Mouse (Mus musculus): ENCODE data around the gene Gm10681. TPM values are rescaled to one million over a fixed set of nuclear protein-coding genes. Genes with fewer than 3 reads are reported as not detected.
"Not testable (repeated sequence)": the region's sequence is repeated elsewhere in the genome, so short reads cannot be mapped to it uniquely, and the experiment has no call there.

Gm10681 gene
- total and polyA plus RNA-seq, 3 experiments, result not detected

GRCm38 (mm10) chr3:98522779-98523178 is 65.8 kb downstream of the Gm10681 start:
- H3K27ac ChIP-seq (ENCODE audit: control insufficient read depth, low read depth, low read length); H3K9ac ChIP-seq (ENCODE audit: control insufficient read depth, low read depth, low read length, poor library complexity, severe bottlenecking); H3K27me3 ChIP-seq (ENCODE audit: control insufficient read depth in 1 of 2, insufficient read depth in 2 of 2, low read length in 2 of 2); H3K9me3 ChIP-seq (replicated peaks; ENCODE audit: insufficient read depth, low read length); DNase-seq (ENCODE audit: low read depth, low spot score); H3K4me1 ChIP-seq (ENCODE audit: control insufficient read depth in 1 of 2, insufficient read depth in 2 of 2, low read length in 2 of 2); H3K79me2 ChIP-seq (ENCODE audit: control insufficient read depth, insufficient read depth, low read length, poor library complexity); H3K4me3 ChIP-seq (ENCODE audit: control insufficient read depth in 1 of 2, insufficient read depth in 1 of 2, low read depth in 2 of 2, low read length in 2 of 2); H3K36me3 ChIP-seq (ENCODE audit: control insufficient read depth in 1 of 2, insufficient read depth in 2 of 2, low read length in 2 of 2): not testable (repeated sequence)

- H3K9me3 ChIP-seq (replicated peaks; ENCODE audit: insufficient read depth, low read length); H3K4me3 ChIP-seq (ENCODE audit: control insufficient read depth in 1 of 2, insufficient read depth in 1 of 2, low read depth in 2 of 2, low read length in 2 of 2); H3K36me3 ChIP-seq (ENCODE audit: control insufficient read depth in 1 of 2, insufficient read depth in 2 of 2, low read length in 2 of 2); H3K27me3 ChIP-seq (ENCODE audit: control insufficient read depth in 1 of 2, insufficient read depth in 2 of 2, low read length in 2 of 2); H3K27ac ChIP-seq (ENCODE audit: control insufficient read depth, low read depth, low read length); H3K79me2 ChIP-seq (ENCODE audit: control insufficient read depth, insufficient read depth, low read length, poor library complexity); H3K4me1 ChIP-seq (ENCODE audit: control insufficient read depth in 1 of 2, insufficient read depth in 2 of 2, low read length in 2 of 2); H3K9ac ChIP-seq (ENCODE audit: control insufficient read depth, low read depth, low read length, poor library complexity, severe bottlenecking); DNase-seq (ENCODE audit: low read depth, low spot score): not testable (repeated sequence)
Observed at GRCm38 (mm10) chr3:98510414-98510813, 78.2 kb downstream of the Gm10681 start, which contains the start of gene Hsd3b4. Gene Hsd3b4 (minus strand): TSS chr3:98510514.

- H3K9ac ChIP-seq (ENCODE audit: control insufficient read depth, low read depth, low read length, poor library complexity, severe bottlenecking); DNase-seq (ENCODE audit: low read depth, low spot score); H3K9me3 ChIP-seq (replicated peaks; ENCODE audit: insufficient read depth, low read length); H3K36me3 ChIP-seq (ENCODE audit: control insufficient read depth in 1 of 2, insufficient read depth in 2 of 2, low read length in 2 of 2); H3K4me1 ChIP-seq (ENCODE audit: control insufficient read depth in 1 of 2, insufficient read depth in 2 of 2, low read length in 2 of 2); H3K79me2 ChIP-seq (ENCODE audit: control insufficient read depth, insufficient read depth, low read length, poor library complexity); H3K27ac ChIP-seq (ENCODE audit: control insufficient read depth, low read depth, low read length); H3K27me3 ChIP-seq (ENCODE audit: control insufficient read depth in 1 of 2, insufficient read depth in 2 of 2, low read length in 2 of 2); H3K4me3 ChIP-seq (ENCODE audit: control insufficient read depth in 1 of 2, insufficient read depth in 1 of 2, low read depth in 2 of 2, low read length in 2 of 2): not testable (repeated sequence)
Observed at GRCm38 (mm10) chr3:98507229-98507628, 81.4 kb downstream of the Gm10681 start.

Other genes with a start within 250 kb of the Gm10681 start
- 247 and 310 TPM in 2 replicates for gene Phgdh, start 248.8 kb downstream of the Gm10681 start, total RNA-seq (2012; rRNA removed)
- gene Phgdh, start 248.8 kb downstream of the Gm10681 start, polyA plus RNA-seq (2012; ENCODE audit: insufficient read depth in 1 of 2, insufficient read length in 2 of 2, low read depth in 1 of 2, low replicate concordance in 2 of 2, missing spikeins in 1 of 2), result 100 to 1,000 TPM in 1 of 2 experiments, not detected in 1; 303 TPM
- 0.03 and 0.04 TPM in 2 replicates for gene Zfp697, start 206.3 kb downstream of the Gm10681 start, total RNA-seq (2012; rRNA removed)
- gene Zfp697, start 206.3 kb downstream of the Gm10681 start, polyA plus RNA-seq (2012; ENCODE audit: insufficient read depth in 1 of 2, insufficient read length in 2 of 2, low read depth in 1 of 2, low replicate concordance in 2 of 2, missing spikeins in 1 of 2), result not detected
- gene Gm4450, start 131.7 kb downstream of the Gm10681 start, total RNA-seq (2012; rRNA removed), result not detected in 2 replicates
- not detected for gene Gm4450, start 131.7 kb downstream of the Gm10681 start, polyA plus RNA-seq (2012; ENCODE audit: insufficient read depth in 1 of 2, insufficient read length in 2 of 2, low read depth in 1 of 2, low replicate concordance in 2 of 2, missing spikeins in 1 of 2)
- gene Hsd3b4, start 78.3 kb downstream of the Gm10681 start, total RNA-seq (2012; rRNA removed), result not detected in 2 replicates
- not detected for gene Hsd3b4, start 78.3 kb downstream of the Gm10681 start, polyA plus RNA-seq (2012; ENCODE audit: insufficient read depth in 1 of 2, insufficient read length in 2 of 2, low read depth in 1 of 2, low replicate concordance in 2 of 2, missing spikeins in 1 of 2)
- gene Hsd3b5, start 41.4 kb upstream of the Gm10681 start, total RNA-seq (2012; rRNA removed), result not detected in 2 replicates
- not detected for gene Hsd3b5, start 41.4 kb upstream of the Gm10681 start, polyA plus RNA-seq (2012; ENCODE audit: insufficient read depth in 1 of 2, insufficient read length in 2 of 2, low read depth in 1 of 2, low replicate concordance in 2 of 2, missing spikeins in 1 of 2)
- not detected in 2 replicates for gene Hsd3b2, start 135.7 kb upstream of the Gm10681 start, total RNA-seq (2012; rRNA removed)
- gene Hsd3b2, start 135.7 kb upstream of the Gm10681 start, polyA plus RNA-seq (2012; ENCODE audit: insufficient read depth in 1 of 2, insufficient read length in 2 of 2, low read depth in 1 of 2, low replicate concordance in 2 of 2, missing spikeins in 1 of 2), result not detected
- gene Hsd3b3, start 174.3 kb upstream of the Gm10681 start, total RNA-seq (2012; rRNA removed), result not detected in 2 replicates
- gene Hsd3b3, start 174.3 kb upstream of the Gm10681 start, polyA plus RNA-seq (2012; ENCODE audit: insufficient read depth in 1 of 2, insufficient read length in 2 of 2, low read depth in 1 of 2, low replicate concordance in 2 of 2, missing spikeins in 1 of 2), result not detected
- not detected in 2 replicates for gene Hsd3b6, start 225.6 kb upstream of the Gm10681 start, total RNA-seq (2012; rRNA removed)
- gene Hsd3b6, start 225.6 kb upstream of the Gm10681 start, polyA plus RNA-seq (2012; ENCODE audit: insufficient read depth in 1 of 2, insufficient read length in 2 of 2, low read depth in 1 of 2, low replicate concordance in 2 of 2, missing spikeins in 1 of 2), result not detected